ENCODE assay signal across 16 mouse cellular contexts in genomic region chr5:119795376-119795775, GRCm38 (mm10). TPM values are rescaled to one million over a fixed set of nuclear protein-coding genes. Genes with fewer than 3 reads are reported as not detected.
"Had no signal": no experiment of that assay in that cellular context is flagged by ENCODE, and none has a peak within 500 bp of the region (broad histone marks: within the 10 kb centered on the region; RNA-seq: fewer than 3 reads in every experiment).

No protein-coding gene starts in this region.

- H3K4me3 ChIP-seq: left cerebral cortex, adult 2 months; liver, embryonic 15.5 days; midbrain, embryonic 15.5 days; neural tube, embryonic 12.5 days had no signal

- H3K9ac ChIP-seq: liver, embryonic 15.5 days; midbrain, embryonic 15.5 days; neural tube, embryonic 12.5 days had no signal

- H3K4me1 ChIP-seq: liver, embryonic 15.5 days; midbrain, embryonic 15.5 days; neural tube, embryonic 12.5 days had no signal

- ATAC-seq: lung, postnatal 0 days; midbrain, embryonic 15.5 days had no signal

- H3K27ac ChIP-seq: left cerebral cortex, adult 2 months; liver, embryonic 15.5 days; midbrain, embryonic 15.5 days; neural tube, embryonic 12.5 days; stomach, postnatal 0 days had no signal

- H3K9me3 ChIP-seq: liver, embryonic 15.5 days; midbrain, embryonic 15.5 days; neural tube, embryonic 12.5 days had no signal

- H3K4me2 ChIP-seq: liver, embryonic 11.5 days; liver, embryonic 15.5 days; midbrain, embryonic 11.5 days; midbrain, embryonic 15.5 days; neural tube, embryonic 12.5 days had no signal

- DNase-seq: kidney, postnatal 25 days; lung, adult 2 months; lung, postnatal 36 days had no signal

- H3K36me3 ChIP-seq: liver, embryonic 15.5 days; midbrain, embryonic 15.5 days; neural tube, embryonic 12.5 days had no signal

RNA-seq across cellular contexts. Expression of gene Tbx5, which starts 37.1 kb away (rescaled TPM):
- total RNA-seq: layer of hippocampus, postnatal 25 days; left cerebral cortex, adult 2 months; left cerebral cortex, postnatal 14 days; megakaryocyte progenitor cell, adult 5-6 weeks; monocyte, adult 5-6 weeks; neutrophil, adult 5-6 weeks had no signal
- polyA plus RNA-seq: midbrain, embryonic 11.5 days; neural tube, embryonic 12.5 days had no signal
